Mouse (Mus musculus) activated CD4-positive, CD25-positive, alpha-beta regulatory T cell (primary cell): ENCODE measurements around the gene Mfn2. TPM values are rescaled to one million over a fixed set of nuclear protein-coding genes. Genes with fewer than 3 reads are reported as not detected.

Source experiments
- polyA plus RNA-seq, 2 experiments: library from polyadenylated mRNA; unstranded; fragments of 100-300 nt; shearing (Covaris generic); gene quantifications; one replicate each; pipeline ENCODE4 v1.2.1; 2017

Gene Mfn2
- 10 to 100 TPM; 31.2 to 37.0 TPM for polyA plus RNA-seq

DNA sequence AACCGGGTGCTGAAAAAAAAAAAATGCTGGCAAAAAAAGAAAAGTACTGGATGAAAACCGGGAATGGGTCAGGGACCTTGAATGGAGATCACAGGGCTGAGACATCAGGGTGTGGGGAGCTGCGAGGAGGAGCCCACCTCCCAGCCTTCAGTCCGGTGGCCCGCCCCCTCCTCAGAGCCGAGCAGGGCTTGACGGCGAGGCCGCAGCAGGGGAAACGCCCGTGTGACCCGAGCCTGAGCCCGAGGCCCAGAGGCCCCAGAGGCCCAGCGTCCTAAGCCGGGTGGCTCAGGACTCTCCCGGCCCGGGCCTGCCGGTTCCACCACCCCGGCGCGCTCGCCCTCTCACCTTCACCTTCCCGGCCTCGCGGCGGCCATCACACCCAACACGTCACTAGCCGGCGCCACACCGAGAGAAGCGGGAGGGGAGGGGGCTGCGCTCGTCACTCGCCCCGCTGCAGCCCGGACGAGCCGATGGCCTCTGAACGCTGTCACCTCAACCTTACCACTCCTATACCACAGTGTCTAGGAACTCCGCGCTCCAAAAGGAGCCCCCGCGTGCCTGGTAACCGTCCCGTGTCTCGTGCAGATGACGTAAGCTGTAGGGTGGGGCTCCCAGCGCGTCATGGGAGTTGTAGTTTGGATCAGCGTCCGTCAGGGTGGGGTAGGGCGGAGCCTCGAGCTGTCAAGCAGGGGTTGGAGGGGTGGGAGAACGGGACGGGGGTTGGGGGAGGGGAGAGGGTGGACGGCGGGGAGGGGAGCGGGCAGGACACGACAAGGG, at the start of gene Mfn2:
TSS of gene Mfn2 (minus strand) at position 392 of the 777 bp plus-strand sequence.

DNA sequence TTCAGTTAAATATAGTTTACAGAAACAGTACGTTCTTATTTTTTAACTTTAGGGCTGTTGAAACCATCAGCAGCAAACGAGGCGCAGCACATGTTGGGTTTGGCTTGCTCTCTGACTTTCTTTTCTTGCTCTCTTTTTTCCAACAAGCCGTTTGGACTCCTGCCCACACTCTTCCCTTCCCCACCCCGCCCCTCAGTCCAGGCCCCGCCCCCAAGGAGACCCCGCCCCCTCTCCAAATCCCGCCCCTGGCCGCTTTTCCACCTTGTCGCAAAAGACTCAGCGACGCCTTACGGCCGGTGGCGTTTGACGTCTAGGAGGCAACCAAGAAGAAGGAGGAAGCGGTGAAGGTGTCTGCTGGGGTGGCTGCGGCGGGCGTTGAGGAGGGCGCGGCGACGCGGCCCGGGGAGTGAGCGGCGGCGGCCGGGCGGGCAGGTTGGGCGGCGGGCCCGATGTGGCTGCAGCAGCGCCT, 36.1 kb upstream of the Mfn2 start, which contains the start of gene 2510039O18Rik:
TSS of gene 2510039O18Rik (plus strand) at position 320 of the 469 bp plus-strand sequence.

GRCm38 (mm10) chr4:147936331-147936954, 31.9 kb upstream of the Mfn2 start, which contains the start of gene Plod1:
Gene Plod1 (minus strand): TSS chr4:147936767.

DNA sequence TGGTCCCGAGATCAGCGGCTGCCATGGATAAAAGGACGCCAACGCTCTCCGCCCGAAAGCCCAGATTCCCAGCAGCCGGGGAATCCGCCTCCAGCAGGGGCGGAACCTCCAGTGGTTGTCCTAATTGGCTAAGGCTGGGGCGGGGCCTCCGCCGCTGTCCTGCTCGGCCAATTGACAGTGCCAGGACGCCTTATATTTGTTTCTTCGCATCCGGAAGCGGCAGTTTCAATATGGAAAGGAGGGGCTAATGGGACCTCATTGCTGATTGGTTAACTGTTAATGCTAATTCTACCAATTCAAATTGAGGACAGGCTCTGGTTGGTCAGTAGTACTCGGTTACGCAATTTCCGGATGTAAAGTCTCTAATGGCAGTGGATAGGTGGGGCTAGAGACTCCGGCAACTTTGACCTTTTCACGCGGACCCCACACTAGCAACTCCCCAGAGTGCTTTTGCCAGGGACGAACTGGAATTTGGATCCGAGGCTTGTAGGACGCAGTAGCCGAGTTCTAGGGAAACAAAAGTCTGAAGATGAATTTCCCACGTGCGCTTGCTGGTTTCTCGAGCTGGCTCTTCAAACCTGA, 36.0 kb downstream of the Mfn2 start, which contains the start of the genes Miip and Fv1:
TSS of gene Miip (minus strand) at position 367 of the 582 bp plus-strand sequence.
TSS of gene Fv1 (plus strand) at position 530 of the 582 bp plus-strand sequence.

DNA sequence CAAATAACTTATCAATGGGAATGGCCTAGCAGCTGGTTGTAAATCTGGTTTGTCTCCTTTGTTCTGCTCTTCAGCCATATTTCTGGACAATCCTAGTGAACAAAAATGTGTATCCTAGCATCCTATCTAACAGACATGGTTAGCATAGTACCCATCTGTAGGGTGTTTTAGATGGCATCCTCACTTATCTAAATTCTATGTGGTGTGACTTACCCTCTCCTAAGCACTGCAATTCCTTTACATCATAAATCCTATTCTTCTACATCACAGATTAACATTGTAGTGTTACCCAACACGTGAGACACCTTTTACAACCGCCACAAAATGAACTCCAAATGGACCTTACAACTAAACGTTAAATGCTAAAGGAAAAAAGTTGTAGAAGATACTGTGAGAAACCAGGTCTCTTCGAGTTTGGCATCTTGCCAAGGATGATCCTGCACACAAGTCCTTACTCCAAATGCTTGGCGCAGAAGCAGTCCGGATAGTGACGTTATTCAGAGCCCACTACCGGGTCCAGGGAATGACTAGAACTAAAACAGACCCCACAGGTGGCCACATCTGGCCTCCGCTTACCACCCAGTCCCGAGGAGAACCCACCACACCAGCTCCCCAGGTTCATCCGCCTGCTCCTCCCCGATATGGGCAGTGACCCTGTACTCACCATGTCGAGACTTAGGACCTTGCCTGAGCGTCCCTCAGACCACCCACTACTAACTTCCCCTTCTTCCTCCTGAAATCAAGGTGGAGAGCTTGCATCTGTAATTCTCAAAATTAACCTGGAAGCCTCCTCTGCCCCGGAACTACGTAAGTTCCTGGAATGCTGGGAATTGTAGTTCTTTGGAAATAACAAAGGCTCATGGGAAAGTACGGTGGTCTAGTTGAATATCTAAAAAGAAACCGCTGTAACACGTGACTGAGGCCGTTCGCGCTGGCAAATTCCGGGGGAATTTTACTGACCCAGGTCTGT, 56.6 kb downstream of the Mfn2 start, which contains the start of gene Zfp933:
TSS of gene Zfp933 (minus strand) at position 753 of the 970 bp plus-strand sequence.

Other genes starting within 250 kb of the Mfn2 start
- under 1 TPM in 1 of 2 experiments, not detected in 1; 0.21 TPM for gene Zfp534, start 202.2 kb downstream of the Mfn2 start, polyA plus RNA-seq
- 10 to 100 TPM; 19.0 to 33.3 TPM for gene Zfp984, start 94.9 kb downstream of the Mfn2 start, polyA plus RNA-seq
- 1 to 10 TPM; 3.5 to 7.6 TPM for gene Zfp933, start 56.3 kb downstream of the Mfn2 start, polyA plus RNA-seq
- 10 to 100 TPM; 88.4 to 90.0 TPM for gene Miip, start 35.9 kb downstream of the Mfn2 start, polyA plus RNA-seq
- 1 to 10 TPM; 2.9 to 5.1 TPM for gene Fv1, start 35.7 kb downstream of the Mfn2 start, polyA plus RNA-seq
- 1 to 10 TPM; 3.7 to 6.4 TPM for gene Plod1, start 32.1 kb upstream of the Mfn2 start, polyA plus RNA-seq
- gene 2510039O18Rik, start 36.2 kb upstream of the Mfn2 start, polyA plus RNA-seq: 100 to 1,000 TPM in 1 of 2 experiments, 10 to 100 TPM in 1; 87.3 to 120 TPM
- gene Nppb, start 81.1 kb upstream of the Mfn2 start, polyA plus RNA-seq: not detected
- gene Nppa, start 96.0 kb upstream of the Mfn2 start, polyA plus RNA-seq: not detected
- 1 to 10 TPM; 3.8 to 4.6 TPM for gene Clcn6, start 134.1 kb upstream of the Mfn2 start, polyA plus RNA-seq
- gene Mthfr, start 134.4 kb upstream of the Mfn2 start, polyA plus RNA-seq: 10 to 100 TPM in 1 of 2 experiments, 1 to 10 TPM in 1; 7.2 to 14.7 TPM
- 10 to 100 TPM; 15.2 to 22.8 TPM for gene Agtrap, start 183.3 kb upstream of the Mfn2 start, polyA plus RNA-seq
- 10 to 100 TPM; 54.0 to 59.1 TPM for gene Mad2l2, start 225.7 kb upstream of the Mfn2 start, polyA plus RNA-seq
- under 1 TPM in 1 of 2 experiments, not detected in 1; 0.04 TPM for gene Draxin, start 226.0 kb upstream of the Mfn2 start, polyA plus RNA-seq
- gene Fbxo6, start 247.4 kb upstream of the Mfn2 start, polyA plus RNA-seq: 10 to 100 TPM; 44.0 to 67.0 TPM